Mouse (Mus musculus) erythroblast, adult 5-6 weeks (primary cell): ENCODE measurements around the gene Unc119. TPM values are rescaled to one million over a fixed set of nuclear protein-coding genes. Genes with fewer than 3 reads are reported as not detected.

Experiments
- ATAC-seq: replicated peaks from 2 replicates; pipeline ENCODE4 v1.8.0; 2016; ENCODE audit warnings: moderate number of reproducible peaks, mild to moderate bottlenecking, moderate TSS enrichment, inconsistent platforms; ENCODE audit not compliant: poor library complexity, low FRiP score, severe bottlenecking
- total RNA-seq, 2 experiments: library from RNA; stranded (forward) in 1 of 2; stranded (reverse) in 1 of 2; fragments of 150-400 nt in 1 of 2; fragments of 200-764, 138-1000 nt in 1 of 2; gene quantifications; 2 replicates each; pipeline versions ENCODE4 v1.2.3 to v1.2.4; 2015 to 2017; ENCODE audit warnings: low replicate concordance in 2 of 2

The Unc119 gene
- total RNA-seq (2015; ENCODE audit: low replicate concordance) (17.1 and 20.9 TPM in 2 replicates), total RNA-seq (2017; ENCODE audit: low replicate concordance) (9.6 and 15.0 TPM in 2 replicates)

GRCm38 (mm10) chr11:78343381-78344327, at the start of gene Unc119:
TSS of gene Unc119 (plus strand) at chr11:78343482.
- peak; percentile 73 for ATAC-seq

GRCm38 (mm10) chr11:78294585-78294984, 48.7 kb upstream of the Unc119 start:
- ATAC-seq, result no peak

- no peak for ATAC-seq
These were observed 42.4 kb upstream of the Unc119 start for GRCm38 (mm10) chr11:78300917-78301316.

GRCm38 (mm10) chr11:78301357-78302084, 41.8 kb upstream of the Unc119 start, which contains the start of gene Spag5:
TSS of gene Spag5 (plus strand) at chr11:78301529.
- ATAC-seq, result peak; percentile 99

GRCm38 (mm10) chr11:78305272-78305671, 38.0 kb upstream of the Unc119 start:
- ATAC-seq, result no peak

- no peak for ATAC-seq
These were observed 32.3 kb upstream of the Unc119 start for GRCm38 (mm10) chr11:78310861-78311511.

GRCm38 (mm10) chr11:78313662-78314061, 29.6 kb upstream of the Unc119 start:
- ATAC-seq, result no peak

- no peak for ATAC-seq
These were observed 24.9 kb upstream of the Unc119 start for GRCm38 (mm10) chr11:78318411-78318810.

- ATAC-seq, result no peak; the same call in 1 of the 2 replicates
These were observed 21.0 kb upstream of the Unc119 start for GRCm38 (mm10) chr11:78322076-78322831.

- peak; percentile 96 for ATAC-seq
These were observed 20.4 kb upstream of the Unc119 start, which contains the start of gene Aldoc for GRCm38 (mm10) chr11:78322860-78323259. TSS of gene Aldoc (plus strand) at chr11:78322968.

- ATAC-seq, result no peak
These were observed 19.1 kb upstream of the Unc119 start for GRCm38 (mm10) chr11:78324000-78324785.

GRCm38 (mm10) chr11:78324965-78325364, 18.3 kb upstream of the Unc119 start:
- ATAC-seq, result no peak

GRCm38 (mm10) chr11:78327215-78327614, 16.1 kb upstream of the Unc119 start:
- ATAC-seq, result no peak

- ATAC-seq, result peak; percentile 99
These were observed 15.4 kb upstream of the Unc119 start, which contains the start of gene Pigs for GRCm38 (mm10) chr11:78327634-78328511. TSS of gene Pigs (plus strand) at chr11:78328415.

GRCm38 (mm10) chr11:78328512-78329056, 14.7 kb upstream of the Unc119 start:
- ATAC-seq, result peak; percentile 31

- ATAC-seq, result no peak
These were observed 10.6 kb upstream of the Unc119 start for GRCm38 (mm10) chr11:78332676-78333075.

GRCm38 (mm10) chr11:78333992-78334391, 9.3 kb upstream of the Unc119 start:
- ATAC-seq, result no peak
